Mouse (Mus musculus) megakaryocyte-erythroid progenitor cell, adult 5-6 weeks (primary cell): ENCODE data around the gene B020011L13Rik. TPM values are rescaled to one million over a fixed set of nuclear protein-coding genes. Genes with fewer than 3 reads are reported as not detected.
"Not testable (repeated sequence)": the region's sequence is repeated elsewhere in the genome, so short reads cannot be mapped to it uniquely, and the experiment has no call there.

Experiments used
- ATAC-seq: replicated peaks from 2 replicates; pipeline ENCODE4 v1.8.0; 2016; ENCODE audit warnings: mild to moderate bottlenecking, inconsistent platforms; ENCODE audit not compliant: severe bottlenecking, poor library complexity, low FRiP score, low TSS enrichment
- total RNA-seq, 2 experiments: library from RNA; stranded (forward) in 1 of 2; stranded (reverse) in 1 of 2; fragments of 200-1000, 215-1000 nt in 1 of 2; fragments of >200 nt in 1 of 2; fragmentation: Nextera tagmentation in 1 of 2; gene quantifications; 2 replicates each; pipeline ENCODE4 v1.2.3; 2014 to 2017

B020011L13Rik gene
- total RNA-seq (2014; fragmentation: Nextera tagmentation) (not detected in 2 replicates), total RNA-seq (2017) (not detected in 2 replicates)

- ATAC-seq = not testable (repeated sequence)
Observed at GRCm38 (mm10) chr1:117780833-117781232, at the start of gene B020011L13Rik. B020011L13Rik (plus strand) TSS chr1:117781133.

GRCm38 (mm10) chr1:117816271-117816670 lies 35.3 kb downstream of the B020011L13Rik start:
- not testable (repeated sequence) for ATAC-seq

- ATAC-seq = not testable (repeated sequence)
Observed at GRCm38 (mm10) chr1:117829781-117830180, 48.8 kb downstream of the B020011L13Rik start, which contains the start of gene Gm28360. Gm28360 (plus strand) TSS chr1:117830081.

- ATAC-seq = not testable (repeated sequence)
Observed at GRCm38 (mm10) chr1:117851718-117852117, 70.8 kb downstream of the B020011L13Rik start.

Other genes starting within 250 kb of the B020011L13Rik start
- not detected in 2 replicates for gene Gm28363, start 84.0 kb upstream of the B020011L13Rik start, total RNA-seq (2014; fragmentation: Nextera tagmentation)
- not detected in 2 replicates for gene Gm28363, start 84.0 kb upstream of the B020011L13Rik start, total RNA-seq (2017)
- gene Gm28360, start 48.9 kb downstream of the B020011L13Rik start, total RNA-seq (2014; fragmentation: Nextera tagmentation) = not detected in 2 replicates
- not detected in 2 replicates for gene Gm28360, start 48.9 kb downstream of the B020011L13Rik start, total RNA-seq (2017)
- gene Gm28168, start 146.9 kb downstream of the B020011L13Rik start, total RNA-seq (2014; fragmentation: Nextera tagmentation) = not detected in 2 replicates
- not detected in 2 replicates for gene Gm28168, start 146.9 kb downstream of the B020011L13Rik start, total RNA-seq (2017)
- not detected in 2 replicates for gene Gm7145, start 184.8 kb downstream of the B020011L13Rik start, total RNA-seq (2014; fragmentation: Nextera tagmentation)
- gene Gm7145, start 184.8 kb downstream of the B020011L13Rik start, total RNA-seq (2017) = not detected in 2 replicates